In the genomic region with DNA sequence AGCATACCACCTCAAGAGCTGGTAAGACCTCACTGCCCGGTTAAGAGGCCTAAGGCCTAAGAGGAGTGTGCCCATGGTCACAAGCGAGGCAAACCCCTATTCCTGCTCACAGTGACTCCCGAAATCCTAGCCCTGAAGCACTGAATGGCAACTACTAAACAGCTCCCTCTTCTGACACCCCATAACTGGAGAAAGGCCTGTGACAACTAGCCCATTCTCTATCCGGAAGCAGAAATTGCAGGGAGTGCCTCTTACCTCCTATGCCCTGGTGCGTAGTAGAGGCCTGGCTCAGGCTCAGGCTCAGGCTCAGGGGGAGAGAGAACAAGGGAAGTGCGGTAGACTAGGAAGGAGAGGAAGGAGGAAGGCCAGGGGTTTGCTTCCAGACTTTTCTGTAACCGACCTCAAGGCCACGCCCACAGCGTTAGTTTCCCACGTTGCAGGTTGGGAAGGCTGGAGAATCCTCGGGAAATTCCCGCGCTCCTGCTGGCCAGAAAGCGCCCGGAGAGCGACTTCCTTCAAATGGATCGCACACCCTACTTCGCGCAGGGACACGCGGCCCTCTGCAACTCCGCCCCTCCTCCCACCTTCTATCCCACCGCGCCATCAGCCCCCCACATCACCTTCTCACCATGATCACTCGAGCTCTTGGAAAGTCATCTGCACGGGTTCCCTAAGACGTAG, we compare ENCODE assay signal across 9 mouse cellular contexts. TPM values are rescaled to one million over a fixed set of nuclear protein-coding genes. Genes with fewer than 3 reads are reported as not detected.
A peak's percentile ranks its signal among the peaks of the same experiment; 100 is the strongest.
DNase-seq lines count a peak whose midpoint lies in the region; ATAC-seq and TF ChIP-seq lines count a peak whose summit lies in the region.
"Had no signal": no experiment of that assay in that cellular context is flagged by ENCODE, and none has a peak within 500 bp of the region (broad histone marks: within the 10 kb centered on the region; RNA-seq: fewer than 3 reads in every experiment).

No protein-coding gene starts in this region.

- no peak for ATAC-seq in liver, embryonic 12.5 days
- peak; percentile 15; the same call in 1 of the 2 replicates for ATAC-seq in neural tube, embryonic 13.5 days (ENCODE audit: low read depth)

- peak overlapping the region; percentile 97 for H3K27ac ChIP-seq in layer of hippocampus, adult 2 months
- H3K27ac ChIP-seq in hindbrain, embryonic 10.5 days = peak overlapping the region; percentile 78; the same call in 1 of the 2 replicates
- H3K27ac ChIP-seq in liver, embryonic 12.5 days = no peak overlapping the region
- H3K27ac ChIP-seq in neural tube, embryonic 13.5 days (replicated peaks) = no peak overlapping the region

- H3K27me3 ChIP-seq in hindbrain, embryonic 10.5 days (ENCODE audit: insufficient read depth, poor library complexity, severe bottlenecking) = peaks cover 83% of the 10 kb centered on the region
- peaks cover 77% of the 10 kb centered on the region for H3K27me3 ChIP-seq in liver, embryonic 12.5 days (replicated peaks)
- peaks cover 66% of the 10 kb centered on the region for H3K27me3 ChIP-seq in neural tube, embryonic 13.5 days

- H3K4me2 ChIP-seq in liver, embryonic 12.5 days = peak overlapping the region; percentile 70
- H3K4me2 ChIP-seq in neural tube, embryonic 13.5 days = peak overlapping the region; percentile 80

- H3K4me3 ChIP-seq in layer of hippocampus, adult 2 months = peak overlapping the region; percentile 73
- H3K4me3 ChIP-seq in hindbrain, embryonic 10.5 days = peak overlapping the region; percentile 62
- peak overlapping the region; percentile 43 for H3K4me3 ChIP-seq in liver, embryonic 12.5 days
- H3K4me3 ChIP-seq in neural tube, embryonic 13.5 days = peak overlapping the region; percentile 46

- WGBS in hindbrain, embryonic 10.5 days = 12% methylated on average over 27 of the region's 27 CpGs
- WGBS in liver, embryonic 12.5 days (ENCODE audit: insufficient replicate concordance) = 11% methylated on average over 27 of the region's 27 CpGs
- WGBS in neural tube, embryonic 13.5 days = 12% methylated on average over 27 of the region's 27 CpGs

- no peak overlapping the region for H3K9ac ChIP-seq in liver, embryonic 12.5 days
- H3K9ac ChIP-seq in neural tube, embryonic 13.5 days = peak overlapping the region; percentile 65

- H3K36me3 ChIP-seq in hindbrain, embryonic 10.5 days = no peaks in the 10 kb centered on the region
- no peaks in the 10 kb centered on the region for H3K36me3 ChIP-seq in liver, embryonic 12.5 days
- no peaks in the 10 kb centered on the region for H3K36me3 ChIP-seq in neural tube, embryonic 13.5 days

- peak in 1 of 2 experiments; percentile 34 for DNase-seq in layer of hippocampus, adult 2 months (ENCODE audit: low spot score in 2 of 2)
- no peak for DNase-seq in layer of hippocampus, adult 18-20 months (ENCODE audit: low spot score in 2 of 2)
- peak; percentile 43 for DNase-seq in embryo, embryonic 10.5 days (ENCODE audit: low spot score)
- DNase-seq in hindbrain, embryonic 10.5 days (ENCODE audit: low spot score) = no peak
- no peak for DNase-seq in spleen, adult 18-20 months
- no peak for DNase-seq in layer of hippocampus, adult 9-10 months (ENCODE audit: low spot score)

- H3K4me1 ChIP-seq in hindbrain, embryonic 10.5 days (replicated peaks) = peaks cover 23% of the 10 kb centered on the region
- peaks cover 18% of the 10 kb centered on the region for H3K4me1 ChIP-seq in liver, embryonic 12.5 days
- H3K4me1 ChIP-seq in neural tube, embryonic 13.5 days (replicated peaks) = peaks cover 32% of the 10 kb centered on the region

- TF ChIP-seq CTCF in layer of hippocampus, adult 2 months (conservative IDR thresholded peaks at IDR 0.05) = peak; percentile 44

- H3K9me3 ChIP-seq in hindbrain, embryonic 10.5 days = no peaks in the 10 kb centered on the region
- H3K9me3 ChIP-seq in liver, embryonic 12.5 days (replicated peaks) = no peaks in the 10 kb centered on the region
- no peaks in the 10 kb centered on the region for H3K9me3 ChIP-seq in neural tube, embryonic 13.5 days

RNA-seq across cellular contexts. Expression of gene Lyzl4, which starts 0.5 kb away (rescaled TPM):
- total RNA-seq in layer of hippocampus, adult 2 months (2021) = 1 to 10 TPM in 1 of 2 experiments, under 1 TPM in 1; 0.76 to 1.5 TPM
- total RNA-seq in layer of hippocampus, adult 18-20 months (2021) = 1 to 10 TPM in 1 of 2 experiments, under 1 TPM in 1; 0.86 to 1.0 TPM
- not detected in 2 replicates for polyA plus RNA-seq in hindbrain, embryonic 10.5 days (2016; fragmentation: Nextera tagmentation; extraction: Ambion mirVana)
- polyA plus RNA-seq in liver, embryonic 12.5 days (2016; fragmentation: Nextera tagmentation; extraction: Ambion mirVana) = 0.23 and 0.29 TPM in 2 replicates
- polyA plus RNA-seq in neural tube, embryonic 13.5 days (2015; fragmentation: Nextera tagmentation; extraction: Ambion mirVana) = not detected in 2 replicates
- total RNA-seq: heart, postnatal 14 days had no signal

RNA-seq across cellular contexts. Expression of gene Vipr1, which starts 1.1 kb away (rescaled TPM):
- 10 to 100 TPM; 18.7 to 21.2 TPM for total RNA-seq in layer of hippocampus, adult 2 months (2021)
- total RNA-seq in layer of hippocampus, adult 18-20 months (2021) = 10 to 100 TPM; 16.5 to 20.6 TPM
- polyA plus RNA-seq in hindbrain, embryonic 10.5 days (2016; fragmentation: Nextera tagmentation; extraction: Ambion mirVana) = 0.41 and 0.43 TPM in 2 replicates
- 0.14 and 0.23 TPM in 2 replicates for polyA plus RNA-seq in liver, embryonic 12.5 days (2016; fragmentation: Nextera tagmentation; extraction: Ambion mirVana)
- polyA plus RNA-seq in neural tube, embryonic 13.5 days (2015; fragmentation: Nextera tagmentation; extraction: Ambion mirVana) = 0.25 and 1.0 TPM in 2 replicates

Comparison
In these comparisons a context has a peak if more than half of its experiments do, and no peak if none do; other contexts are left out.
1. H3K27ac ChIP-seq: peak in layer of hippocampus, adult 2 months (single experiment) and hindbrain, embryonic 10.5 days (single experiment); none in liver, embryonic 12.5 days (single experiment) and neural tube, embryonic 13.5 days (single experiment).
2. Peak in every context shown above with its lines, with median percentiles within 50 percentile points of each other: H3K4me3 ChIP-seq.